Mouse (Mus musculus) liver, embryonic 11.5 days (tissue): ENCODE data around the gene Ccdc107. TPM values are rescaled to one million over a fixed set of nuclear protein-coding genes. Genes with fewer than 3 reads are reported as not detected.

Experiments used
- ATAC-seq: fragments of 200-750 bp; cut with Nextera tagmentation; replicated peaks from 2 replicates; pipeline ENCODE4 v1.8.0; 2017; ENCODE audit warnings: moderate number of reproducible peaks, mild to moderate bottlenecking, moderate TSS enrichment, moderate library complexity; ENCODE audit not compliant: low FRiP score
- DNase-seq: peaks from one replicate; pipeline ENCODE4 v3.0.0-alpha.2; 2017; ENCODE audit warnings: low spot score
- H3K27ac ChIP-seq: fragments of 300-500 bp; sonication (generic); 2 replicates; pipeline ENCODE4 v1.5.1; 2014; ENCODE audit warnings: mild to moderate bottlenecking, low read depth, low read length, control low read depth
- H3K27me3 ChIP-seq: fragments of 300-500 bp; sonication (generic); replicated peaks from 2 replicates; pipeline ENCODE4 v1.6.1; 2014; ENCODE audit warnings: low read length, mixed read lengths; ENCODE audit not compliant: control insufficient read depth, insufficient read depth
- H3K36me3 ChIP-seq: fragments of 300-500 bp; sonication (generic); 2 replicates; pipeline ENCODE4 v1.6.1; 2014; ENCODE audit warnings: mild to moderate bottlenecking, low read length, moderate library complexity, mixed read lengths; ENCODE audit not compliant: control insufficient read depth, insufficient read depth
- H3K4me1 ChIP-seq: fragments of 300-500 bp; sonication (generic); replicated peaks from 2 replicates; pipeline ENCODE4 v1.6.1; 2014; ENCODE audit warnings: low read length, mixed read lengths; ENCODE audit not compliant: control insufficient read depth, insufficient read depth
- H3K4me2 ChIP-seq: fragments of 300-500 bp; sonication (generic); 2 replicates; pipeline ENCODE4 v1.6.1; 2014; ENCODE audit warnings: mild to moderate bottlenecking, control low read depth, moderate library complexity
- H3K4me3 ChIP-seq: fragments of 300-500 bp; sonication (generic); 2 replicates; pipeline ENCODE4 v1.5.1; 2014; ENCODE audit warnings: low read depth, low read length, control low read depth
- H3K9ac ChIP-seq: fragments of 300-500 bp; sonication (generic); 2 replicates; pipeline ENCODE4 v1.6.1; 2014; ENCODE audit warnings: low read depth, low read length, control low read depth
- H3K9me3 ChIP-seq: fragments of 300-500 bp; sonication (generic); 2 replicates; pipeline ENCODE4 v1.6.1; 2016; ENCODE audit warnings: low read length, inconsistent platforms, mixed read lengths; ENCODE audit not compliant: control insufficient read depth
- WGBS: fragments of 180-500 bp; shearing (Covaris S2); extraction: QIAGEN DNeasy Blood & Tissue Kit; methylation state at CpG from one replicate; pipeline ENCODE4 v1.1.7; 2014; 5-methylcytosine and 5-hydroxymethylcytosine counted together
- polyA plus RNA-seq: library from polyadenylated mRNA; unstranded; fragments of >200 nt; fragmentation: Nextera tagmentation; extraction: Ambion mirVana; gene quantifications from 2 replicates; pipeline ENCODE4 v1.2.1, GENCODE M21; 2014

Gene Ccdc107
- polyA plus RNA-seq, 1 experiment from 2014 or later, result 60.3 TPM

GRCm38 (mm10) chr4:43511675-43512454 is 19.2 kb downstream of the Ccdc107 start:
- Histone ChIP-seq H3K4me2 (no peak overlapping the region), H3K4me3 (no peak overlapping the region), H3K9ac (no peak overlapping the region), H3K27me3 (peaks cover 2% of the 10 kb centered on the region), H3K36me3 (no peaks in the 10 kb centered on the region), H3K9me3 (no peaks in the 10 kb centered on the region), H3K4me1 (peaks cover 16% of the 10 kb centered on the region), H3K27ac (no peak overlapping the region)
- DNase-seq (no peak), ATAC-seq (no peak)
- 61% methylated on average over 19 of the region's 19 CpGs for WGBS

- no peak for ATAC-seq
- no peaks in the 10 kb centered on the region; the same call in none of the 2 replicates for H3K27me3 ChIP-seq
- no peaks in the 10 kb centered on the region for H3K36me3 ChIP-seq
- no peak overlapping the region for H3K27ac ChIP-seq
- H3K9ac ChIP-seq, result no peak overlapping the region
- 58% methylated on average over 7 of the region's 7 CpGs for WGBS
- H3K4me1 ChIP-seq, result peaks cover 16% of the 10 kb centered on the region
- peak; percentile 28 for DNase-seq
- H3K9me3 ChIP-seq, result no peaks in the 10 kb centered on the region
- H3K4me2 ChIP-seq, result no peak overlapping the region; the same call in 1 of the 2 replicates
- no peak overlapping the region for H3K4me3 ChIP-seq
Measured at GRCm38 (mm10) chr4:43512653-43513052, 20.0 kb downstream of the Ccdc107 start.

GRCm38 (mm10) chr4:43513300-43513699 is 20.6 kb downstream of the Ccdc107 start:
- DNase-seq (no peak), ATAC-seq (no peak)
- no peaks in the 10 kb centered on the region for H3K36me3 ChIP-seq
- no peak overlapping the region for H3K4me3 ChIP-seq
- no peak overlapping the region for H3K27ac ChIP-seq
- H3K4me1 ChIP-seq, result peaks cover 12% of the 10 kb centered on the region
- no peak overlapping the region for H3K4me2 ChIP-seq
- H3K27me3 ChIP-seq, result no peaks in the 10 kb centered on the region; the same call in 1 of the 2 replicates
- 78% methylated on average over 4 of the region's 4 CpGs for WGBS
- no peak overlapping the region for H3K9ac ChIP-seq
- H3K9me3 ChIP-seq, result no peaks in the 10 kb centered on the region

- Histone ChIP-seq H3K4me2 (no peak overlapping the region), H3K36me3 (no peaks in the 10 kb centered on the region), H3K4me1 (peaks cover 12% of the 10 kb centered on the region), H3K4me3 (no peak overlapping the region), H3K27ac (no peak overlapping the region), H3K27me3 (peaks cover under 1% of the 10 kb centered on the region), H3K9me3 (no peaks in the 10 kb centered on the region), H3K9ac (no peak overlapping the region)
- DNase-seq, result no peak
- no peak for ATAC-seq
- WGBS, result 79% methylated on average over 4 of the region's 4 CpGs
Measured at GRCm38 (mm10) chr4:43513791-43514190, 21.1 kb downstream of the Ccdc107 start.

GRCm38 (mm10) chr4:43515764-43516708 is 23.3 kb downstream of the Ccdc107 start:
- WGBS, result 54% methylated on average over 11 of the region's 11 CpGs
- ATAC-seq, result no peak
- peaks cover 8% of the 10 kb centered on the region for H3K27me3 ChIP-seq
- H3K27ac ChIP-seq, result no peak overlapping the region
- DNase-seq, result no peak
- peaks cover 8% of the 10 kb centered on the region for H3K4me1 ChIP-seq
- no peak overlapping the region for H3K4me3 ChIP-seq
- no peaks in the 10 kb centered on the region for H3K9me3 ChIP-seq
- H3K4me2 ChIP-seq, result no peak overlapping the region
- H3K9ac ChIP-seq, result no peak overlapping the region
- H3K36me3 ChIP-seq, result no peaks in the 10 kb centered on the region

- ATAC-seq (no peak), DNase-seq (no peak)
- H3K4me1 ChIP-seq, result peaks cover 20% of the 10 kb centered on the region
- H3K27ac ChIP-seq, result no peak overlapping the region
- H3K9ac ChIP-seq, result no peak overlapping the region
- H3K4me3 ChIP-seq, result no peak overlapping the region
- no peaks in the 10 kb centered on the region for H3K9me3 ChIP-seq
- peaks cover 37% of the 10 kb centered on the region for H3K27me3 ChIP-seq
- WGBS, result 36% methylated on average over 10 of the region's 10 CpGs
- no peaks in the 10 kb centered on the region for H3K36me3 ChIP-seq
- H3K4me2 ChIP-seq, result peak overlapping the region; percentile 5; the same call in 1 of the 2 replicates
Measured at GRCm38 (mm10) chr4:43519551-43519950, 26.9 kb downstream of the Ccdc107 start.

- ATAC-seq (peak; percentile 42; the same call in 1 of the 2 replicates), DNase-seq (peak; percentile 78)
- Histone ChIP-seq H3K27me3 (peaks cover 41% of the 10 kb centered on the region), H3K9me3 (no peaks in the 10 kb centered on the region), H3K4me1 (peaks cover 20% of the 10 kb centered on the region), H3K36me3 (no peaks in the 10 kb centered on the region), H3K4me3 (no peak overlapping the region), H3K27ac (no peak overlapping the region), H3K4me2 (peak overlapping the region; percentile 5; the same call in 1 of the 2 replicates), H3K9ac (no peak overlapping the region)
- WGBS, result 18% methylated on average over 6 of the region's 6 CpGs
Measured at GRCm38 (mm10) chr4:43519956-43520355, 27.3 kb downstream of the Ccdc107 start.

GRCm38 (mm10) chr4:43527880-43528279 is 35.2 kb downstream of the Ccdc107 start:
- WGBS, result 68% methylated on average over 5 of the region's 5 CpGs

More at GRCm38 (mm10) chr4:43527880-43528279, 35.2 kb downstream of the Ccdc107 start:
- Histone ChIP-seq H3K4me2 (no peak overlapping the region), H3K4me1 (peaks cover 16% of the 10 kb centered on the region), H3K9ac (no peak overlapping the region), H3K9me3 (no peaks in the 10 kb centered on the region), H3K27me3 (peaks cover 27% of the 10 kb centered on the region), H3K27ac (no peak overlapping the region), H3K36me3 (peaks cover 17% of the 10 kb centered on the region), H3K4me3 (no peak overlapping the region)
- DNase-seq (no peak), ATAC-seq (no peak)
